Mouse (Mus musculus) gastrocnemius, postnatal 4 days (tissue): ENCODE data around the gene Fthl17c. TPM values are rescaled to one million over a fixed set of nuclear protein-coding genes. Genes with fewer than 3 reads are reported as not detected.
"Not testable (repeated sequence)": the region's sequence is repeated elsewhere in the genome, so short reads cannot be mapped to it uniquely, and the experiment has no call there.

Source experiments
- DNase-seq, 2 experiments: peaks; one replicate each; pipeline ENCODE4 v3.0.0; 2021 to 2022; ENCODE audit warnings: low spot score in 2 of 2, mixed read lengths in 2 of 2
- long read RNA-seq, 2 experiments: library from polyadenylated mRNA; stranded (forward); transcript quantifications; one replicate each; pipeline ENCODE4 v2.0.0; 2021
- total RNA-seq, 2 experiments: library from RNA; stranded (reverse); gene quantifications; 2 replicates each; pipeline ENCODE4 v1.2.3; 2021

Gene Fthl17c
- not detected for total RNA-seq
- long read RNA-seq, experiment 1: 0 reads
- long read RNA-seq, experiment 2: 0 reads

GRCm38 (mm10) chrX:8976459-8976858, at the start of gene Fthl17c:
Gene Fthl17c (minus strand): TSS chrX:8976559.
- not testable (repeated sequence) for DNase-seq

GRCm38 (mm10) chrX:9019481-9019880, 43.1 kb upstream of the Fthl17c start:
- no peak for DNase-seq

GRCm38 (mm10) chrX:9016079-9016478, 39.7 kb upstream of the Fthl17c start:
- DNase-seq: no peak

GRCm38 (mm10) chrX:8986655-8987054, 10.3 kb upstream of the Fthl17c start, which contains the start of gene Fthl17d:
Gene Fthl17d (minus strand): TSS chrX:8986755.
- not testable (repeated sequence) for DNase-seq

GRCm38 (mm10) chrX:8964618-8965017, 11.7 kb downstream of the Fthl17c start:
- DNase-seq: not testable (repeated sequence)

GRCm38 (mm10) chrX:8962875-8963274, 13.5 kb downstream of the Fthl17c start, which contains the start of gene Fthl17b:
Gene Fthl17b (minus strand): TSS chrX:8962975.
- not testable (repeated sequence) for DNase-seq

GRCm38 (mm10) chrX:8948130-8948805, 28.1 kb downstream of the Fthl17c start:
- DNase-seq: peak; percentile 42 to 61

- no peak for DNase-seq
Observed at GRCm38 (mm10) chrX:8944041-8944440, 32.3 kb downstream of the Fthl17c start.

GRCm38 (mm10) chrX:8927308-8927707, 49.1 kb downstream of the Fthl17c start:
- DNase-seq: no peak

Other genes starting within 250 kb of the Fthl17c start
- not detected for gene Ssx9, start 228.1 kb downstream of the Fthl17c start, total RNA-seq
- gene Ssxb5, start 172.9 kb downstream of the Fthl17c start, total RNA-seq: not detected
- gene Gm6592, start 132.6 kb downstream of the Fthl17c start, total RNA-seq: not detected
- gene Gm5751, start 102.3 kb downstream of the Fthl17c start, total RNA-seq: not detected
- gene B630019K06Rik, start 84.2 kb downstream of the Fthl17c start, total RNA-seq: 1 to 10 TPM; 3.0 to 3.1 TPM
- gene Fthl17b, start 13.6 kb downstream of the Fthl17c start, total RNA-seq: not detected
- gene Fthl17d, start 10.2 kb upstream of the Fthl17c start, total RNA-seq: not detected
- not detected for gene Fthl17e, start 56.9 kb upstream of the Fthl17c start, total RNA-seq
- not detected for gene Fthl17f, start 86.5 kb upstream of the Fthl17c start, total RNA-seq
- gene 4930402K13Rik, start 128.0 kb upstream of the Fthl17c start, total RNA-seq: not detected
- gene Lancl3, start 223.3 kb upstream of the Fthl17c start, total RNA-seq: under 1 TPM; 0.34 to 0.60 TPM